Mouse (Mus musculus): ENCODE results near the gene Rps23. TPM values are rescaled to one million over a fixed set of nuclear protein-coding genes. Genes with fewer than 3 reads are reported as not detected.

The Rps23 gene
- total and polyA plus RNA-seq, 3 experiments = 119 to 189 (median 175) TPM

DNA sequence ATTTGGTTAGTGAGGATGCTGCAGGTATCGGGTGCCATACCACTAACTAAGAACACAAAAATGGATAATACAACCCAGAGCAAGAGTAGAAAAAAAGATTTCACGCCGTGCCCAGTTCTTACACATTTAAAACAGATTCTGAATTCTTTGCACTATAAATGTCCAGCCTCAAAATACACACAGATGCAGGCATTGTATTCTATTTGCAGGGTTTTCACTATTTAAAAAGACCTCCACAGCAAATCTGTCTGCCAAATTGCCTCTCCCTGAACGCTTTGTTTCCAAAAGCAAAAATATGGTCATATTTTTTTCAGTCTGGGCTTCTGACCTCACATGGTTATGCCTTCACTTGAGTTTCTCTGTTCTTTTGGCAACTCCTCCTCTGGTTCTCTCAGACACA lies 27.9 kb upstream of the Rps23 start:
- Histone ChIP-seq H3K36me3 (ENCODE audit: control insufficient read depth, insufficient read depth, low read length) (no peaks in the 10 kb centered on the region), H3K4me3 (no peak overlapping the region), H3K9ac (ENCODE audit: low read depth, low read length) (no peak overlapping the region), H3K27me3 (ENCODE audit: control insufficient read depth, insufficient read depth, low read length) (no peaks in the 10 kb centered on the region), H3K79me2 (replicated peaks; ENCODE audit: control insufficient read depth, insufficient read depth, low read length) (no peaks in the 10 kb centered on the region), H3K27ac (no peak overlapping the region), H3K4me1 (ENCODE audit: control insufficient read depth, insufficient read depth, low read length) (no peaks in the 10 kb centered on the region)
- WGBS = 86% methylated on average over 4 of the region's 4 CpGs
- DNase-seq = no peak
- intact Hi-C loops (cut with DNase I) = no loop called here
- TF ChIP-seq EP300 (IDR thresholded peaks at IDR 0.05; ENCODE audit: insufficient read depth, low read depth, low read length) (no peak), CTCF (IDR thresholded peaks at IDR 0.05) (no peak), POLR2A (IDR thresholded peaks at IDR 0.05; ENCODE audit: insufficient read depth, low read depth, low read length) (no peak)

DNA sequence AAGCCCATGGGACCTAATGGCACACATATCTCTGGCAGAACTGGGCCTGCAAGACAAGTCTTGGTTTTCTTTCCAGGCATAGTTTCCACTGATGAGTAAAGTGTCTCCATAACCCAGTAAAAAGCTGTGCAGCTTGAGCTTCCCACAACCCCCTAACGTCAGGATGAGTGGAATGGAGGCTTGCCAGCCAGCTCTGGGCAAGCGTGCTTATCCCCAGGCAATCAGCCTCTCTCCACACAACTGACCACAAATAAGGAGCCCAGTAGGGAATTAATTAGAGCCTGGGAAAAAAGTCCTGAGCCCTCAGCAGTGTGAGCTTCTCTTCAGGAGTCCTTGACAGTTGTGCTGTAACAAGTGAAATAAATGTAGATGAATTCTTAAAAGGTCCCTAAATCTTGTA lies 26.7 kb upstream of the Rps23 start:
- intact Hi-C loops (cut with DNase I) = no loop called here
- Histone ChIP-seq H3K36me3 (ENCODE audit: control insufficient read depth, insufficient read depth, low read length) (no peaks in the 10 kb centered on the region), H3K9ac (ENCODE audit: low read depth, low read length) (no peak overlapping the region), H3K27ac (no peak overlapping the region), H3K4me1 (ENCODE audit: control insufficient read depth, insufficient read depth, low read length) (no peaks in the 10 kb centered on the region), H3K79me2 (replicated peaks; ENCODE audit: control insufficient read depth, insufficient read depth, low read length) (no peaks in the 10 kb centered on the region), H3K4me3 (no peak overlapping the region), H3K27me3 (ENCODE audit: control insufficient read depth, insufficient read depth, low read length) (no peaks in the 10 kb centered on the region)
- WGBS = 48% methylated on average over 2 of the region's 2 CpGs
- TF ChIP-seq POLR2A (IDR thresholded peaks at IDR 0.05; ENCODE audit: insufficient read depth, low read depth, low read length) (no peak), CTCF (IDR thresholded peaks at IDR 0.05) (no peak), EP300 (IDR thresholded peaks at IDR 0.05; ENCODE audit: insufficient read depth, low read depth, low read length) (no peak)
- DNase-seq = no peak

DNA sequence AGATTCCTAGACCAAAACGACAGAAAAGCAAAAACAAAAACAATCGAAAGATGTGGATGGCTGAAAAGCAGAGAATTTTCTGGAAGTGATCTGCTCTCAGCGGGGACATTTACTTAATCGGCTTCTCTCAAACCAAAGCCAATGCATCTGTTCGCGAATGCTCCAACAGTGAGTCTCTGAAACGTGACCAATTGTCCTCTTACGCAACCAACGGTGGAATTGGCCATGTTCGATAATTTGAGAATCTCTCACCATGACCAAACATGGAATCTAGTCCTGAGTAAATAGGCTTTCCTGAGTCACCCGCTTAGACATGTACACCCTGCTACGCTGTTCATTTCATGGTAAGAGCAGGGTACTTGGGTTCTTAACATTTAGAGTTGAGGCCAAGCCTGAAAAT lies 25.9 kb upstream of the Rps23 start:
- H3K27ac ChIP-seq = no peak overlapping the region
- intact Hi-C loops (cut with DNase I) = no loop called here
- H3K9ac ChIP-seq (ENCODE audit: low read depth, low read length) = no peak overlapping the region
- no peak for DNase-seq
- no peaks in the 10 kb centered on the region for H3K79me2 ChIP-seq (replicated peaks; ENCODE audit: control insufficient read depth, insufficient read depth, low read length)
- no peaks in the 10 kb centered on the region for H3K4me1 ChIP-seq (ENCODE audit: control insufficient read depth, insufficient read depth, low read length)
- 92% methylated on average over 12 of the region's 12 CpGs for WGBS
- no peaks in the 10 kb centered on the region for H3K36me3 ChIP-seq (ENCODE audit: control insufficient read depth, insufficient read depth, low read length)
- H3K4me3 ChIP-seq = no peak overlapping the region
- H3K27me3 ChIP-seq (ENCODE audit: control insufficient read depth, insufficient read depth, low read length) = no peaks in the 10 kb centered on the region
- TF ChIP-seq EP300 (IDR thresholded peaks at IDR 0.05; ENCODE audit: insufficient read depth, low read depth, low read length) (no peak), CTCF (IDR thresholded peaks at IDR 0.05) (no peak)

DNA sequence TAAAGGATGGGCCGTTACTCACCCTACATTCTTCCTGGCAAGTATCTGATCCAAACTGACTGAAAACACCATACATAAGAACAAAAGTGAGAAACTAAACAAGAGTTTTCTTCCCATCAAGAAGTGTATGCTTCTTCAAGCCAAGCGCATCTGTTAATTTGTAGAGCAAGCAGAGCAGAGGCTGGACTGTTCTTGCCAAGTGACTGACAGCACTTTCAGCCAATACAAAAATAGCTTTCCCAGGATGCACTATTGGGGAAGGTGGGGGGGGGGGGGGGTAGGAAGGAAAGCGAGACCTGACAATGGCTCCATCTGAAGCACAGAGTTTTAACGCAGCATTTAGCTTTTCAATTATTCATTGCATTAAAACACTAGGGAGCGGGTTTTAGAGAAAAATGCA lies 17.6 kb upstream of the Rps23 start, which contains the start of gene Atp6ap1l:
Atp6ap1l (minus strand) TSS at position 180 of the 400 bp plus-strand sequence.
- intact Hi-C loops (cut with DNase I) = no loop called here

DNA sequence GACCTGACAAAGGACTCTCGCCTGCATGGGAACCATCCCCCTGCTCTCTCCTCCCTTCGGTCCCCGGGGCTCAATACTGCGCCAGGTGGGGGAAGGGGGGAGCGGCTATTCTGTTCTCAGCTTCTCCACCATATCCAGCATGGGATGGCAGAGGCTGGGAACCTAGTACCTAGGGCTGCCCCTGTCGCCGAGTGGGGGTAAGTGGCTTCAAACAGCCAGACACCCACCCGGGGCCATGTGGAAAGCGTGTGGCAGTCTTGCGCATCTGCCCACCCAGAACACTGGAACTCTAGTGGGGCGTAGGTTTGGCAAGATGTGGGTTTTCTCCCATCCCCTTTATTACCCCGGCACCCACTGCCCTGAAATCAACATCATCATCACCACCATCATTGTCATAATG lies 15.4 kb upstream of the Rps23 start:
- no peaks in the 10 kb centered on the region for H3K36me3 ChIP-seq (ENCODE audit: control insufficient read depth, insufficient read depth, low read length)
- no peak overlapping the region for H3K4me3 ChIP-seq
- WGBS = 90% methylated on average over 12 of the region's 12 CpGs
- H3K27me3 ChIP-seq (ENCODE audit: control insufficient read depth, insufficient read depth, low read length) = no peaks in the 10 kb centered on the region
- no peaks in the 10 kb centered on the region for H3K79me2 ChIP-seq (replicated peaks; ENCODE audit: control insufficient read depth, insufficient read depth, low read length)
- intact Hi-C loops (cut with DNase I) = no loop called here
- no peaks in the 10 kb centered on the region; the same call in 1 of the 2 replicates for H3K4me1 ChIP-seq (ENCODE audit: control insufficient read depth, insufficient read depth, low read length)
- H3K9ac ChIP-seq (ENCODE audit: low read depth, low read length) = no peak overlapping the region
- no peak overlapping the region for H3K27ac ChIP-seq
- no peak for DNase-seq
- TF ChIP-seq EP300 (IDR thresholded peaks at IDR 0.05; ENCODE audit: insufficient read depth, low read depth, low read length) (no peak), POLR2A (IDR thresholded peaks at IDR 0.05; ENCODE audit: insufficient read depth, low read depth, low read length) (no peak), CTCF (IDR thresholded peaks at IDR 0.05) (no peak)

More for the DNA sequence above, 17.6 kb upstream of the Rps23 start, which contains the start of gene Atp6ap1l:
- Histone ChIP-seq H3K36me3 (ENCODE audit: control insufficient read depth, insufficient read depth, low read length) (no peaks in the 10 kb centered on the region), H3K9ac (ENCODE audit: low read depth, low read length) (no peak within 1 kb of the TSS), H3K27ac (no peak within 1 kb of the TSS), H3K79me2 (replicated peaks; ENCODE audit: control insufficient read depth, insufficient read depth, low read length) (no peaks in the 10 kb centered on the region), H3K27me3 (ENCODE audit: control insufficient read depth, insufficient read depth, low read length) (no peaks in the 10 kb centered on the region), H3K4me1 (ENCODE audit: control insufficient read depth, insufficient read depth, low read length) (no peaks in the 10 kb centered on the region; the same call in 1 of the 2 replicates), H3K4me3 (no peak within 1 kb of the TSS)
- no peak for DNase-seq
- WGBS = 78% methylated on average over 5 of the region's 5 CpGs
- TF ChIP-seq EP300 (IDR thresholded peaks at IDR 0.05; ENCODE audit: insufficient read depth, low read depth, low read length) (no peak), CTCF (IDR thresholded peaks at IDR 0.05) (no peak), POLR2A (IDR thresholded peaks at IDR 0.05; ENCODE audit: insufficient read depth, low read depth, low read length) (no peak)

DNA sequence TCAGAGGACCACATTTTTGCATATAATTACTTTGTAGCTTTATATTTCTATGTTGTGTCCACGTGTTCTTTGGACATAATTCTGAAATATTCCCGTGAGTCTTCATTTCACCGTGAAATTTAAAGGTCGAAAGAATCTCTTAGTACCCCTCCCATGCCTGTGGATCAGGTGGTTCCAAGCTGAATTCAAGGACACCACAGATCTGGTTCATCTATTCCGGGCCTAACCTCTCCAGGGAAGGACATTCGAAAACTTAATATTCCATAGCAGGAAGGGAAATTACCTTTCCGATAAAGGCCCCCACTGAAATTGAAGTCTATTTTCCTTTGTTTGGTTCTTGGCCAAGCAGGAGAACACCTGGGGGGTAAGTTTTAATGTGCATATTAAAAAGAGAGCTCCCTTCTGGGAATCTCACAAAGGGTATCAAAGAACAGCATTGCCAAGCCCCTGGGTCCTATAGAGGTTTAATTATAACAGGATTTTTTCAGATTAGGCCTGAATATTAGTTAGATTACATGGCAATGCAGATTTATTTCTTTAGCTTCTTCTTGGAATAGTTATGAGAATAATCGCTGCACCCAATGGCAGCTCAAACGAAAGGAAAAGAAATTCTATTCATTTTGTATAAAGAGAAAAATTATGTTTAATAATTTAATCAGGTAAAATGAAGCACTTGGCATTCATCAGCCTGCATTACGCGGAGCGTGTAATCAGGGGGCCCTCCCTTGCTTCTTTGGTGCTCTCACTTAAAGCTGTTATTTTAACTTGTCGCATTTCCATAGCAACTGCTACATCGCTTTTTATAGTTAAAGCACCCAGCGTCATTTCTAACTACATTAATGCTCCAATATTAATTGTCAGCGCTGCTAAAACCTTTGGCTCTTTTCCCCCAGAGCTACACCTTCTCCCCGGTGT lies 9.7 kb upstream of the Rps23 start:
- Histone ChIP-seq H3K79me2 (replicated peaks; ENCODE audit: control insufficient read depth, insufficient read depth, low read length) (no peaks in the 10 kb centered on the region), H3K27ac (no peak overlapping the region), H3K4me3 (no peak overlapping the region), H3K9ac (ENCODE audit: low read depth, low read length) (no peak overlapping the region), H3K4me1 (ENCODE audit: control insufficient read depth, insufficient read depth, low read length) (no peaks in the 10 kb centered on the region; the same call in 1 of the 2 replicates), H3K27me3 (ENCODE audit: control insufficient read depth, insufficient read depth, low read length) (no peaks in the 10 kb centered on the region), H3K36me3 (ENCODE audit: control insufficient read depth, insufficient read depth, low read length) (no peaks in the 10 kb centered on the region)
- intact Hi-C loops (cut with DNase I) = no loop called here
- TF ChIP-seq CTCF (IDR thresholded peaks at IDR 0.05) (no peak), POLR2A (IDR thresholded peaks at IDR 0.05; ENCODE audit: insufficient read depth, low read depth, low read length) (no peak), EP300 (IDR thresholded peaks at IDR 0.05; ENCODE audit: insufficient read depth, low read depth, low read length) (no peak)
- DNase-seq = no peak
- 84% methylated on average over 17 of the region's 17 CpGs for WGBS
